Mouse (Mus musculus) E14TG2a.4 (cell line): ENCODE data around the gene Fubp1.

Experiments
- CTCF ChIP-seq: conservative IDR thresholded peaks from 2 replicates; pipeline ENCODE4 v1.5.1; 2014; ENCODE audit warnings: low read length
- POU5F1 ChIP-seq: IDR thresholded peaks from 2 replicates; pipeline ENCODE4 v1.6.1; 2014; ENCODE audit warnings: low read length, borderline replicate concordance

DNA sequence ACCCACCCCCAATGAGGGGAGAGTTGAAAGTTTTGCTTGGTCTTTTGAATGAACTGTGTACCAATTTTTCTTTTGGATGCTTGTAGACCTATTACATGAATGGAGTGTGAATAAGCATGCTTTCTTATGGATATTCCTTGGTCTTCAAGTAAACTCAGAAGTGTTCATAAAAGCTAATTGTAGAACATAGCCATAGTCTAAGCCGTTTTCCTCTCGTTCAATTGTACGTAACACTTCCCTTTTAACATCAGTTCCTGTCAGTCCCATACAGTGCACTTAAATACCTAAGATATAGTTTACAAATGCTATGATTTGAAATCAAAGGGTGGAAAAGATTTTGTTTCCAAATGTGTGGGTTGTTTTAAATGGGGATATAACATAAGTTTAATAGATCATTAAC is 3.2 kb downstream of the Fubp1 start:
- TF ChIP-seq CTCF = no peak
- no peak for TF ChIP-seq POU5F1
